Mouse (Mus musculus) lung, adult 18-20 months (tissue): Measurements from ENCODE around the gene Fbxo30.

Experiments
- DNase-seq, 2 experiments: peaks; one replicate each; pipeline ENCODE4 v3.0.0; 2022; ENCODE audit warnings: mixed read lengths in 2 of 2

Gene Fbxo30

DNA sequence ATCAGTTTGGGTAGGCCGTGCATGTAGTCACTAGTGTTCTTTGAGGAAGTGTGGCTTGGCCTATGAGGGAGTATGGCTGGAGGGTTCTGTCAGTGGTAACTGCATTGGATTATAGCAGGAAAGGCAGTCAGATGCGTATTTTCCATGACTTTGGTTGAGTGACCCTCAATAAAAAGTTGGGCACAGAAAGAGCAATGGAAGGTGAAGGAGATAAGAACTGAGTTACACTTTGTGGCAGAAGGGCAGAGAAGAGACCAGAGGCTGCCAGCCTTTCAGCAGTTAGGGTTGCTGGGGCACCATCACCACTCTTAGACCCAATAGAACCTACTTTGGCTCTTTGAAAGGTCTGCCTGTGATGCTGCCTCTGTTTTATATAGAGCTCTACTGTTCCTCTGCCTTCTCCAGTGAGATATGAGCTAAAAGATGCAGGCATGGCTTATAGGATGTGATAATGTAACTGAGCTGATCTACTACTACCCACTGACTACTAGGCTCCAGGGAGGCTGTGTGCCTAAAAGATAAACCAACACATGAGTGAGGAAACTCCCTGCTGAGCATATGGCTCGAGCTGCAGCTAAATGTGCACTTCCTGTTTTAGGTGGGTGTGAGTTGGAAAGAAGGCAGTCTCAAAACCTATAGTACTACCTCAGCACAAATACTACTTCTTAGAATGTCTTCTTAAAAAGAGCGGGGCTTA lies 42.2 kb downstream of the Fbxo30 start:
- DNase-seq = no peak

DNA sequence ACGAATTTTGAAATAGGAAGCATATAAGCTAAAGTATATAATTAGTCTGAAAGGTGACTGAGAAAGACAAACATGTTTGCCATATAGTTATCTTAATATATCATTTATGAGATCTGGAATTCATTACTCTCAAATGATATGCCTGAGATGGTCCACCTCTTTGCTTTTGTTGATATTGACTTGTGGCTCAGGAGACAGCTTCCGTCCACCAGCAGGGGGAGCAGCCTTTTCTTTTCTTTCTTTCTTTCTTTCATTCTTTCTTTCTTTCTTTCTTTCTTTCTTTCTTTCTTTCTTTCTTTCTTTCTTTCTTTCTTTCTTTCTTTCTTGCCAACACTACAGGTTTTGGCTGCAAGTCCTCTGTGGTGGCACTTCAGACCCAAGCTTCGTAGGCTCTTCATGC lies 45.4 kb downstream of the Fbxo30 start:
- DNase-seq = no peak

DNA sequence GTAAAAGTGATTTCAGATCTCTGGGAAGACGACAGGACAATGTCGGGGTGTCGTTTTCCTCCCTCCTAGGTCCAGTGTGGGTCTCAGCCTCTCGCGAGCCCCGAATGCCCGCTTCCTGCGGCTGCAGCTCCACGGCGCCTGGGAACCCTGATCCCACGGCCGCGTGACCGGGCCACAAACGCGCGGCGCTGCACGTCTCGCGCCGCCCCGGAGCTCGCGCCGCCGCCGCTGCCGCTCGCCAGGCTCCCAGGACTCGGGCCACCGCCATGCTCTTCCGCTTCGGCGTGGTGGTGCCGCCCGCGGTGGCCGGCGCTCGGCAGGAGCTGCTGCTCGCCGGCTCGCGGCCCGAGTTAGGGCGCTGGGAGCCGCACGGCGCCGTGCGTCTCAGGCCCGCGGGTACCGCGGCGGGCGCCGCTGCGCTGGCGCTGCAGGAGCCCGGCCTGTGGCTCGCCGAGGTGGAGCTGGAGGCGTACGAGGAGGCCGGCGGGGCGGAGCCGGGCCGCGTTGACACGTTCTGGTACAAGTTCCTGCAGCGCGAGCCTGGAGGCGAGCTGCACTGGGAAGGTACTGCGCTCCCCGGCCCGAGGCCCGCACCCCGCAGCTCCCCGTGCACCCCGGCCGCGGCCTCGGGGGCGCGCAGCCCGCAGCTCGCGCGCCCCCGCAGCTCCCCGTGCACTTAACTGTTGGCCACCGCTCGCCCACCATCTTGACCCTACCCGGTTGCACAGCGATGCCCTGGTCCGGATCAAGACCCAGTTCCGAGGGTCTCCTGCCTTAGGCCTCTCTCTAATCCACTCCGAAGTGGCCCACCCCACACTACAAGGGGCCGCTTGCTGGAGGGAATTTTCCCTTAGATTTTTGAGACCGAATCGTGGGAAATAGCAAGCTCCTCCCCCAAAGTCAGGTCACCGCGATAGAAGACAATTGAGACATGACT lies 62.3 kb downstream of the Fbxo30 start, which contains the start of gene Epm2a:
Gene Epm2a, plus strand, starts transcription at position 200 of the 937 bp plus-strand sequence.
- peak; percentile 88 to 90 for DNase-seq

DNA sequence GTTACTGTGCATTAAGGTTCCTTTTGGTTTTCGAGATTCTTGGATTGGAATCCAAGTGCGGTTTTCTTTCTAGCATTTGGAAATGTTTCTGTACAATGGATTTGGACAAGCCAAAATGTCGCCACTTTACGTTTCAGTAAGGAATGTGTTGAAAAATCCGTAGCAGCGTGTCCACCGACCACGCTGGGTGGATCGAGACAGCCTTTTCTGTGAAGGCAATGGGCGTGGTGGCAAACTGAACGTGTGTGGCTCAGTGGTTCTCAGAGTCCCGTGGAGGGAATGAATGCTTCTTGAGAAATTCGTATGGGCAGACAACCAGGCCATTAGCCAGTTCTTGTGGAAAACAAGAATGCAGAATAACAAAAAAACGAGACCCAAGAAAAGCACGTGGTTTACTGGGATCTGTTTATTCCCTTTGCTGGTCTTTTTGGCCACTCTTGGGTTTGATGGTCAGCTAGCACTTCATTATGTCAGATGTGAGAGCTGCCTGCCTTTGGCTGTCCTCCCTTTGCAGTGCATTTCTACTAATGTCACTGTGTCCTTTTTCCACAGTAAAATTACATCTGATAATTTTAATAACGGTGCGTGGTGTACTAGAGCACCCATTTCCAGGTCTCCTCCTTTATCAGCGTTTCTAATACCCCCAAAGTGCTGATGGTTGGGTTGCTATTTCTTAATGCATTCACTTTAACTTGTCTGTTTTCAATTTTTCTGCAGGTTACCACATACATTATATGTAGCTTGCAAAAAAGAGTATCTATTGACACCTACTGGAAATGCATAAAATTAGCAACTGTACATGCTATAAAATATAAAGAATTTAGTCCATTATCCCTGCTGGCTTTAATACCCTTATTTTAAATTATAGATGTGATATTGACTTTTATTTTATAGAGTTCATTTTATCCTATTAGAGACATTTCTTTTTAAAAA lies 63.7 kb downstream of the Fbxo30 start:
- DNase-seq = peak; percentile 32 to 33
